Mouse (Mus musculus): ENCODE measurements around the gene Hdhd5. TPM values are rescaled to one million over a fixed set of nuclear protein-coding genes. Genes with fewer than 3 reads are reported as not detected.

The Hdhd5 gene
- polyA plus RNA-seq, 1 experiment, result 17.5 TPM

DNA sequence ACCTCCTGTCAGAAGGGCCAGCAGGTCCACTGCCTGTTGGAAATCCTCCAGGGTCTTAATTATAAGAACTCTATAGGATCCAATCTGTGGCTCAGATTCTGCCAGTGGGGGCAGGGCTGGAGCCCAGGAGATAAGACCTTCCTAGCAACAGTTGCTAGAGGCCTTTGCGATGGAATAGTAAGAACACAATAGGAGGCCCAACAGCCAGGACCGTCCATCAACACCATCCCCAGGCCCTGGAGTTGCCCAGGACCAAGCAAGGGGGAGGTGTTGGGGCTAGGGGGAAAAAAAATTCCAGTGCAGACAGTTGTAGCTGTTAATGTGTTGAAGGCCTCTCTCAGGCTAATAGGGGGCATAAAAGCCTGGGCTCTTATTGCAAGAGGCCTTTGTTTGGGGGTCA is 19.1 kb upstream of the Hdhd5 start:
- no peak for TF ChIP-seq POLR2A (IDR thresholded peaks at IDR 0.05; ENCODE audit: insufficient read depth, low read length)
- TF ChIP-seq CTCF (IDR thresholded peaks at IDR 0.05; ENCODE audit: low read depth, low read length), result no peak
- no peak for TF ChIP-seq EP300 (IDR thresholded peaks at IDR 0.05; ENCODE audit: insufficient read depth, low read depth, low read length)
- Histone ChIP-seq H3K9me3 (replicated peaks; ENCODE audit: control insufficient read depth, insufficient read depth, low read length, poor library complexity, severe bottlenecking) (no peaks in the 10 kb centered on the region), H3K27ac (ENCODE audit: insufficient read depth, low read length) (no peak overlapping the region), H3K9ac (ENCODE audit: low read depth, poor library complexity, severe bottlenecking) (no peak overlapping the region), H3K36me3 (ENCODE audit: control insufficient read depth, insufficient read depth, low read length, poor library complexity, severe bottlenecking) (no peaks in the 10 kb centered on the region), H3K27me3 (ENCODE audit: control insufficient read depth, insufficient read depth, low read length, poor library complexity, severe bottlenecking) (no peaks in the 10 kb centered on the region), H3K4me1 (ENCODE audit: control insufficient read depth, insufficient read depth, low read length) (peaks cover 2% of the 10 kb centered on the region), H3K4me3 (ENCODE audit: low read depth, low read length) (no peak overlapping the region)

- Histone ChIP-seq H3K4me1 (ENCODE audit: control insufficient read depth, insufficient read depth, low read length) (peaks cover 2% of the 10 kb centered on the region), H3K27me3 (ENCODE audit: control insufficient read depth, insufficient read depth, low read length, poor library complexity, severe bottlenecking) (no peaks in the 10 kb centered on the region), H3K27ac (ENCODE audit: insufficient read depth, low read length) (no peak overlapping the region), H3K9ac (ENCODE audit: low read depth, poor library complexity, severe bottlenecking) (no peak overlapping the region), H3K36me3 (ENCODE audit: control insufficient read depth, insufficient read depth, low read length, poor library complexity, severe bottlenecking) (no peaks in the 10 kb centered on the region), H3K9me3 (replicated peaks; ENCODE audit: control insufficient read depth, insufficient read depth, low read length, poor library complexity, severe bottlenecking) (no peaks in the 10 kb centered on the region), H3K4me3 (ENCODE audit: low read depth, low read length) (no peak overlapping the region)
- no peak for TF ChIP-seq CTCF (IDR thresholded peaks at IDR 0.05; ENCODE audit: low read depth, low read length)
- no peak for TF ChIP-seq POLR2A (IDR thresholded peaks at IDR 0.05; ENCODE audit: insufficient read depth, low read length)
- no peak for TF ChIP-seq EP300 (IDR thresholded peaks at IDR 0.05; ENCODE audit: insufficient read depth, low read depth, low read length)
Observed at GRCm38 (mm10) chr6:120548581-120548980, 17.5 kb upstream of the Hdhd5 start.

- H3K9ac ChIP-seq (ENCODE audit: low read depth, poor library complexity, severe bottlenecking), result no peak overlapping the region
Observed at GRCm38 (mm10) chr6:120546973-120547372, 15.9 kb upstream of the Hdhd5 start.

DNA sequence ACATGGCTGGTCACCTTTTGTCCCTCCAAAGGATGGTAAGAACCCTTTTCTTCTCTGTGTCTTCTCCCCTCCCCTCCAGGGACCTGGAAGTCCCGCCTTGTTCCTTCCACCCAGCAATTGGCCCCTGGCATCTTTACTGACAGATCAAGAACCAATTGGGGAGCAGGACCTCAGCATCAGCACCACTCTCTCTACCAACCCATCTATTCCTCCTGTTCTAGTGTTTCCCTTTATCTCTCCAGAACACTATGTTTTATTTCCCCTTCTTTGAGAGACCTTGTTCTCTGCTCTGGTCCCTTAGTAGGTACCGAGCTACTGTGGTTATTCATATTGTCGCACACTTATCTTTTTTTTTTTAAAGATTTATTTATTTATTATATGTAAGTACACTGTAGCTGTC is 15.2 kb upstream of the Hdhd5 start:
- Histone ChIP-seq H3K9ac (ENCODE audit: low read depth, poor library complexity, severe bottlenecking) (no peak overlapping the region), H3K36me3 (ENCODE audit: control insufficient read depth, insufficient read depth, low read length, poor library complexity, severe bottlenecking) (no peaks in the 10 kb centered on the region), H3K27me3 (ENCODE audit: control insufficient read depth, insufficient read depth, low read length, poor library complexity, severe bottlenecking) (no peaks in the 10 kb centered on the region), H3K4me3 (ENCODE audit: low read depth, low read length) (no peak overlapping the region), H3K9me3 (replicated peaks; ENCODE audit: control insufficient read depth, insufficient read depth, low read length, poor library complexity, severe bottlenecking) (no peaks in the 10 kb centered on the region), H3K27ac (ENCODE audit: insufficient read depth, low read length) (no peak overlapping the region), H3K4me1 (ENCODE audit: control insufficient read depth, insufficient read depth, low read length) (peaks cover under 1% of the 10 kb centered on the region)
- TF ChIP-seq CTCF (IDR thresholded peaks at IDR 0.05; ENCODE audit: low read depth, low read length) (no peak), POLR2A (IDR thresholded peaks at IDR 0.05; ENCODE audit: insufficient read depth, low read length) (no peak), EP300 (IDR thresholded peaks at IDR 0.05; ENCODE audit: insufficient read depth, low read depth, low read length) (no peak)

More at GRCm38 (mm10) chr6:120546973-120547372, 15.9 kb upstream of the Hdhd5 start:
- H3K9me3 ChIP-seq (replicated peaks; ENCODE audit: control insufficient read depth, insufficient read depth, low read length, poor library complexity, severe bottlenecking), result no peaks in the 10 kb centered on the region
- peaks cover 2% of the 10 kb centered on the region for H3K4me1 ChIP-seq (ENCODE audit: control insufficient read depth, insufficient read depth, low read length)
- no peaks in the 10 kb centered on the region for H3K27me3 ChIP-seq (ENCODE audit: control insufficient read depth, insufficient read depth, low read length, poor library complexity, severe bottlenecking)
- no peak overlapping the region for H3K4me3 ChIP-seq (ENCODE audit: low read depth, low read length)
- no peaks in the 10 kb centered on the region for H3K36me3 ChIP-seq (ENCODE audit: control insufficient read depth, insufficient read depth, low read length, poor library complexity, severe bottlenecking)
- TF ChIP-seq CTCF (IDR thresholded peaks at IDR 0.05; ENCODE audit: low read depth, low read length) (no peak), EP300 (IDR thresholded peaks at IDR 0.05; ENCODE audit: insufficient read depth, low read depth, low read length) (no peak), POLR2A (IDR thresholded peaks at IDR 0.05; ENCODE audit: insufficient read depth, low read length) (no peak)
- no peak overlapping the region for H3K27ac ChIP-seq (ENCODE audit: insufficient read depth, low read length)

GRCm38 (mm10) chr6:120542061-120542460 is 10.9 kb upstream of the Hdhd5 start:
- no peaks in the 10 kb centered on the region for H3K4me1 ChIP-seq (ENCODE audit: control insufficient read depth, insufficient read depth, low read length)
- H3K9me3 ChIP-seq (replicated peaks; ENCODE audit: control insufficient read depth, insufficient read depth, low read length, poor library complexity, severe bottlenecking), result no peaks in the 10 kb centered on the region
- no peak overlapping the region for H3K9ac ChIP-seq (ENCODE audit: low read depth, poor library complexity, severe bottlenecking)
- no peaks in the 10 kb centered on the region for H3K36me3 ChIP-seq (ENCODE audit: control insufficient read depth, insufficient read depth, low read length, poor library complexity, severe bottlenecking)
- no peaks in the 10 kb centered on the region for H3K27me3 ChIP-seq (ENCODE audit: control insufficient read depth, insufficient read depth, low read length, poor library complexity, severe bottlenecking)
- no peak overlapping the region for H3K4me3 ChIP-seq (ENCODE audit: low read depth, low read length)
- H3K27ac ChIP-seq (ENCODE audit: insufficient read depth, low read length), result no peak overlapping the region
- no peak for TF ChIP-seq EP300 (IDR thresholded peaks at IDR 0.05; ENCODE audit: insufficient read depth, low read depth, low read length)
- TF ChIP-seq CTCF (IDR thresholded peaks at IDR 0.05; ENCODE audit: low read depth, low read length), result peak; percentile 7

DNA sequence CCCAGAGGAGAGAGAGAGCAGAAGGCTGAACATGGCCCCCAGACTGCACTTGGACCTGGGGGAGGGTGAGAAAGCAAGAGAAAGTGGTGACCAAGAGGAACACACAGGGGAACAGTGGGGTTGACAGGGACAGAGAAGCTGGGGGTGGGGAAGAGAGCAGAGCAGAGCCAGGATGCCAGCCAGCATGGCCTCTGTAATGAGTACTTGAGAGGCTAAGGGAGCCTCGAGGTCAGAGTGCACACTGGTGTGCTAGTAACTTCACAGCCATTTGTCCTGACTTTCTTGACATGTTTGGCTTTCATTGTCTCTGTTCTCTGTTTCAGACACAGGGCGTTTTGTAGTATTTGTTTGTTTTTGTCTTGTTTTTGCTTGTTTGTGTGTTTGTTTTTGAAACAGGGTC is 10.3 kb upstream of the Hdhd5 start:
- no peaks in the 10 kb centered on the region for H3K36me3 ChIP-seq (ENCODE audit: control insufficient read depth, insufficient read depth, low read length, poor library complexity, severe bottlenecking)
- H3K27ac ChIP-seq (ENCODE audit: insufficient read depth, low read length), result no peak overlapping the region
- H3K9me3 ChIP-seq (replicated peaks; ENCODE audit: control insufficient read depth, insufficient read depth, low read length, poor library complexity, severe bottlenecking), result no peaks in the 10 kb centered on the region
- no peak overlapping the region for H3K9ac ChIP-seq (ENCODE audit: low read depth, poor library complexity, severe bottlenecking)
- no peaks in the 10 kb centered on the region for H3K27me3 ChIP-seq (ENCODE audit: control insufficient read depth, insufficient read depth, low read length, poor library complexity, severe bottlenecking)
- H3K4me3 ChIP-seq (ENCODE audit: low read depth, low read length), result no peak overlapping the region
- H3K4me1 ChIP-seq (ENCODE audit: control insufficient read depth, insufficient read depth, low read length), result no peaks in the 10 kb centered on the region
- TF ChIP-seq POLR2A (IDR thresholded peaks at IDR 0.05; ENCODE audit: insufficient read depth, low read length), result no peak

Measured in ES-Bruce4 (cell line).